Mouse (Mus musculus) ES-Bruce4 (cell line): ENCODE measurements around the gene Lsm2. TPM values are rescaled to one million over a fixed set of nuclear protein-coding genes. Genes with fewer than 3 reads are reported as not detected.
A peak's percentile ranks its signal among the peaks of the same experiment; 100 is the strongest.

Experiments used
- H3K27ac ChIP-seq: 2 replicates; pipeline ENCODE4 v1.5.1; 2012; ENCODE audit warnings: low read length, inconsistent platforms; ENCODE audit not compliant: insufficient read depth
- H3K27me3 ChIP-seq: 2 replicates; pipeline ENCODE4 v1.6.1; 2012; ENCODE audit warnings: mild to moderate bottlenecking, low read length, inconsistent platforms; ENCODE audit not compliant: control insufficient read depth, poor library complexity, insufficient read depth, severe bottlenecking
- H3K36me3 ChIP-seq: 2 replicates; pipeline ENCODE4 v1.6.1; 2012; ENCODE audit warnings: inconsistent platforms, mild to moderate bottlenecking, low read length, moderate library complexity; ENCODE audit not compliant: control insufficient read depth, poor library complexity, insufficient read depth, severe bottlenecking
- H3K4me1 ChIP-seq: one replicate; pipeline ENCODE4 v1.8.1; 2011; ENCODE audit warnings: low read length; ENCODE audit not compliant: control insufficient read depth, insufficient read depth
- H3K4me3 ChIP-seq: 2 replicates; pipeline ENCODE4 v1.5.1; 2011; ENCODE audit warnings: low read depth, mild to moderate bottlenecking, low read length
- H3K9ac ChIP-seq: 2 replicates; pipeline ENCODE4 v1.6.1; 2012; ENCODE audit warnings: low read depth, mild to moderate bottlenecking, inconsistent platforms; ENCODE audit not compliant: poor library complexity, severe bottlenecking
- H3K9me3 ChIP-seq: replicated peaks from 2 replicates; pipeline ENCODE4 v1.6.1; 2012; ENCODE audit warnings: mild to moderate bottlenecking, low read length, inconsistent platforms; ENCODE audit not compliant: control insufficient read depth, poor library complexity, insufficient read depth, severe bottlenecking
- CTCF ChIP-seq: IDR thresholded peaks from one replicate; pipeline ENCODE4 v1.8.1; 2011; ENCODE audit warnings: low read depth, low read length
- EP300 ChIP-seq: IDR thresholded peaks from 2 replicates; pipeline ENCODE4 v1.6.1; 2011; ENCODE audit warnings: low read depth, low read length; ENCODE audit not compliant: insufficient read depth
- POLR2A ChIP-seq: IDR thresholded peaks from one replicate; pipeline ENCODE4 v1.8.1; 2011; ENCODE audit warnings: low read length; ENCODE audit not compliant: insufficient read depth
- polyA plus RNA-seq: library from polyadenylated mRNA; stranded (reverse); fragments of >200 nt; gene quantifications from 2 replicates; pipeline ENCODE4 v1.2.4, GENCODE M21; 2011; ENCODE audit warnings: low read depth; ENCODE audit not compliant: missing spikeins, insufficient read depth, insufficient read length

Gene Lsm2
- polyA plus RNA-seq, 1 experiment, result 166 TPM

GRCm38 (mm10) chr17:34950514-34951455, 30.9 kb upstream of the Lsm2 start:
- TF ChIP-seq CTCF (no peak), POLR2A (no peak)
- Histone ChIP-seq H3K36me3 (peaks cover 26% of the 10 kb centered on the region), H3K4me3 (peak overlapping the region; percentile 96), H3K27ac (peak overlapping the region; percentile 97), H3K9ac (peak overlapping the region; percentile 99), H3K27me3 (no peaks in the 10 kb centered on the region), H3K4me1 (no peaks in the 10 kb centered on the region), H3K9me3 (no peaks in the 10 kb centered on the region)

- H3K27me3 ChIP-seq, result no peaks in the 10 kb centered on the region
- no peak for TF ChIP-seq EP300
- TF ChIP-seq POLR2A, result no peak
- no peak for TF ChIP-seq CTCF
- no peaks in the 10 kb centered on the region for H3K4me1 ChIP-seq
- peaks cover 26% of the 10 kb centered on the region for H3K36me3 ChIP-seq
- H3K9me3 ChIP-seq, result no peaks in the 10 kb centered on the region
- peak overlapping the region; percentile 97 for H3K27ac ChIP-seq
- peak overlapping the region; percentile 99 for H3K9ac ChIP-seq
- peak overlapping the region; percentile 96 for H3K4me3 ChIP-seq
These were observed 29.9 kb upstream of the Lsm2 start for GRCm38 (mm10) chr17:34951636-34952377.

- Histone ChIP-seq H3K27me3 (no peaks in the 10 kb centered on the region), H3K4me3 (peak overlapping the region; percentile 96), H3K27ac (peak overlapping the region; percentile 97), H3K36me3 (peaks cover 26% of the 10 kb centered on the region), H3K9ac (peak overlapping the region; percentile 99), H3K4me1 (no peaks in the 10 kb centered on the region), H3K9me3 (no peaks in the 10 kb centered on the region)
- peak; percentile 97 for TF ChIP-seq POLR2A
- TF ChIP-seq CTCF, result no peak
These were observed 29.2 kb upstream of the Lsm2 start for GRCm38 (mm10) chr17:34952378-34953040.

- H3K4me1 ChIP-seq, result no peaks in the 10 kb centered on the region
- H3K27me3 ChIP-seq, result no peaks in the 10 kb centered on the region
- peak overlapping the region; percentile 99 for H3K9ac ChIP-seq
- H3K27ac ChIP-seq, result peak overlapping the region; percentile 76
- H3K9me3 ChIP-seq, result no peaks in the 10 kb centered on the region
- H3K4me3 ChIP-seq, result peak overlapping the region; percentile 30
- TF ChIP-seq CTCF (no peak), POLR2A (no peak), EP300 (no peak)
- H3K36me3 ChIP-seq, result peaks cover 26% of the 10 kb centered on the region
These were observed 28.4 kb upstream of the Lsm2 start for GRCm38 (mm10) chr17:34953258-34953657.

GRCm38 (mm10) chr17:34953904-34954303, 27.8 kb upstream of the Lsm2 start:
- H3K36me3 ChIP-seq, result peaks cover 26% of the 10 kb centered on the region
- H3K9ac ChIP-seq, result no peak overlapping the region
- no peaks in the 10 kb centered on the region for H3K9me3 ChIP-seq
- H3K27me3 ChIP-seq, result no peaks in the 10 kb centered on the region
- H3K4me3 ChIP-seq, result no peak overlapping the region
- no peak overlapping the region for H3K27ac ChIP-seq
- no peaks in the 10 kb centered on the region for H3K4me1 ChIP-seq
- TF ChIP-seq EP300 (no peak), POLR2A (no peak), CTCF (no peak)
